Mouse (Mus musculus): ENCODE results near the gene Ndufb4.

DNA sequence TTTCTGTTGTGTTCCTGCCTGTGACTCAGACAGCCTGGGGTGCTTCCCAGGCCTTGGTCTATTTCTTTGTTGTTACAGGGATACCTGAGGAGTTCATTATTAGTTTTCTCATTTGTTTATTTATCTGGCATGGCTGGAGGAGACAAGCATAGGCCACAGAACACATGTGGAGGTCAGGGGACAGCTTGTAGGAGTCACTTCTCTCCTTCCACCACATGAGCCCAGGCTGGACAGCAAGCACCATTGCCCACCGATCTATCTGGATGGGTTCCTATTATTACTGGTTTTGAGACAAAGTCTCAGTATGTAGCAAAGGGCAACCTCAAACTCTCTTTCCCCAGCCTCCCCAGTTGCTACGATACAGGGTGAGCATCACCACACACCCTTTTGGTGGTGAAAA is 26.0 kb upstream of the Ndufb4 start:
- no peak for TF ChIP-seq POLR2A (IDR thresholded peaks at IDR 0.05; ENCODE audit: low read depth, low read length)
- TF ChIP-seq CTCF (IDR thresholded peaks at IDR 0.05; ENCODE audit: extremely low read depth, insufficient read length, insufficient replicate concordance, low read depth, low read length), result no peak
